ENCODE assay signal across 31 mouse cellular contexts in genomic region chr7:90175576-90175975, GRCm38 (mm10). TPM values are rescaled to one million over a fixed set of nuclear protein-coding genes. Genes with fewer than 3 reads are reported as not detected.
DNase-seq lines count a peak whose midpoint lies in the region; ATAC-seq lines count a peak whose summit lies in the region.
"Had no signal": no experiment of that assay in that cellular context is flagged by ENCODE, and none has a peak within 500 bp of the region (broad histone marks: within the 10 kb centered on the region; RNA-seq: fewer than 3 reads in every experiment).

No protein-coding gene starts in this region.

- 44% methylated on average over 2 of the region's 2 CpGs for WGBS in forebrain, embryonic 13.5 days
- 66% methylated on average over 2 of the region's 2 CpGs for WGBS in forebrain, embryonic 11.5 days
- 36% methylated on average over 2 of the region's 2 CpGs for WGBS in forebrain, embryonic 16.5 days
- WGBS in heart, embryonic 10.5 days: 84% methylated on average over 2 of the region's 2 CpGs

- no peaks in the 10 kb centered on the region for H3K27me3 ChIP-seq in forebrain, embryonic 13.5 days
- no peaks in the 10 kb centered on the region for H3K27me3 ChIP-seq in forebrain, embryonic 11.5 days (ENCODE audit: control insufficient read depth, insufficient read depth, low read length)
- H3K27me3 ChIP-seq in forebrain, embryonic 16.5 days (replicated peaks; ENCODE audit: control insufficient read depth, insufficient read depth, low read length): no peaks in the 10 kb centered on the region
- H3K27me3 ChIP-seq in heart, embryonic 10.5 days (ENCODE audit: insufficient read depth, poor library complexity, severe bottlenecking): no peaks in the 10 kb centered on the region
- H3K27me3 ChIP-seq: embryonic facial prominence, embryonic 13.5 days; heart, embryonic 12.5 days; heart, embryonic 15.5 days; hindbrain, embryonic 13.5 days; intestine, embryonic 15.5 days had no signal

- H3K9me3 ChIP-seq in forebrain, embryonic 13.5 days (replicated peaks): no peaks in the 10 kb centered on the region
- no peaks in the 10 kb centered on the region for H3K9me3 ChIP-seq in forebrain, embryonic 11.5 days (ENCODE audit: control insufficient read depth, low read length)
- H3K9me3 ChIP-seq in forebrain, embryonic 16.5 days (ENCODE audit: control insufficient read depth, low read length): no peaks in the 10 kb centered on the region
- H3K9me3 ChIP-seq in heart, embryonic 10.5 days: no peaks in the 10 kb centered on the region
- H3K9me3 ChIP-seq: embryonic facial prominence, embryonic 10.5 days; embryonic facial prominence, embryonic 13.5 days; heart, embryonic 12.5 days; heart, embryonic 15.5 days; hindbrain, embryonic 10.5 days; hindbrain, embryonic 13.5 days; intestine, embryonic 15.5 days had no signal

- ATAC-seq in forebrain, embryonic 13.5 days: peak; percentile 57
- no peak for ATAC-seq in forebrain, embryonic 11.5 days (replicated peaks; ENCODE audit: low FRiP score)
- ATAC-seq in forebrain, embryonic 16.5 days: peak; percentile 72
- ATAC-seq: activated CD4-positive, CD25-positive, alpha-beta regulatory T cell, adult 4 months; CD4-positive, CD25-positive, alpha-beta regulatory T cell, adult 4 months; hindbrain, embryonic 16.5 days; intestine, embryonic 15.5 days had no signal

- H3K4me3 ChIP-seq in forebrain, embryonic 13.5 days: no peak overlapping the region
- no peak overlapping the region for H3K4me3 ChIP-seq in forebrain, embryonic 11.5 days (ENCODE audit: low read depth, low read length)
- H3K4me3 ChIP-seq in forebrain, embryonic 16.5 days (replicated peaks; ENCODE audit: low read length): no peak overlapping the region
- no peak overlapping the region for H3K4me3 ChIP-seq in heart, embryonic 10.5 days
- H3K4me3 ChIP-seq: embryonic facial prominence, embryonic 10.5 days; embryonic facial prominence, embryonic 13.5 days; erythroblast, embryonic 14.5 days; gastrocnemius, adult 2 months; heart, embryonic 12.5 days; heart, embryonic 15.5 days; hindbrain, embryonic 10.5 days; hindbrain, embryonic 13.5 days; intestine, embryonic 15.5 days had no signal

- H3K4me1 ChIP-seq in forebrain, embryonic 13.5 days: peaks cover 6% of the 10 kb centered on the region; the same call in 1 of the 2 replicates
- H3K4me1 ChIP-seq in forebrain, embryonic 11.5 days (replicated peaks; ENCODE audit: control insufficient read depth, insufficient read depth, low read length): no peaks in the 10 kb centered on the region
- H3K4me1 ChIP-seq in forebrain, embryonic 16.5 days (replicated peaks; ENCODE audit: control insufficient read depth, insufficient read depth, low read length): no peaks in the 10 kb centered on the region
- H3K4me1 ChIP-seq in heart, embryonic 10.5 days: no peaks in the 10 kb centered on the region
- H3K4me1 ChIP-seq: embryonic facial prominence, embryonic 10.5 days; embryonic facial prominence, embryonic 13.5 days; heart, embryonic 12.5 days; heart, embryonic 15.5 days; hindbrain, embryonic 10.5 days; hindbrain, embryonic 13.5 days; intestine, embryonic 15.5 days had no signal

- no peak overlapping the region for H3K27ac ChIP-seq in forebrain, embryonic 13.5 days
- H3K27ac ChIP-seq in forebrain, embryonic 11.5 days (ENCODE audit: low read depth, low read length): no peak overlapping the region
- no peak overlapping the region for H3K27ac ChIP-seq in forebrain, embryonic 16.5 days (ENCODE audit: low read length)
- no peak overlapping the region for H3K27ac ChIP-seq in heart, embryonic 10.5 days
- H3K27ac ChIP-seq: embryonic facial prominence, embryonic 10.5 days; embryonic facial prominence, embryonic 13.5 days; gastrocnemius, adult 2 months; heart, embryonic 15.5 days; hindbrain, embryonic 10.5 days; hindbrain, embryonic 13.5 days; intestine, embryonic 15.5 days had no signal

- no peak overlapping the region for H3K9ac ChIP-seq in forebrain, embryonic 13.5 days
- H3K9ac ChIP-seq in forebrain, embryonic 11.5 days (ENCODE audit: low read length): no peak overlapping the region
- no peak overlapping the region for H3K9ac ChIP-seq in forebrain, embryonic 16.5 days (replicated peaks; ENCODE audit: low read depth, low read length)
- H3K9ac ChIP-seq: embryonic facial prominence, embryonic 13.5 days; heart, embryonic 12.5 days; heart, embryonic 15.5 days; hindbrain, embryonic 13.5 days; intestine, embryonic 15.5 days had no signal

- H3K4me2 ChIP-seq in forebrain, embryonic 13.5 days: no peak overlapping the region
- no peak overlapping the region for H3K4me2 ChIP-seq in forebrain, embryonic 11.5 days (ENCODE audit: low read depth, low read length, severe bottlenecking)
- no peak overlapping the region for H3K4me2 ChIP-seq in forebrain, embryonic 16.5 days (ENCODE audit: low read length)
- H3K4me2 ChIP-seq: embryonic facial prominence, embryonic 13.5 days; heart, embryonic 12.5 days; heart, embryonic 15.5 days; hindbrain, embryonic 13.5 days; intestine, embryonic 15.5 days had no signal

- peaks cover 53% of the 10 kb centered on the region for H3K36me3 ChIP-seq in forebrain, embryonic 13.5 days (ENCODE audit: poor library complexity, severe bottlenecking)
- H3K36me3 ChIP-seq in forebrain, embryonic 11.5 days (ENCODE audit: control insufficient read depth, insufficient read depth, low read length): no peaks in the 10 kb centered on the region; the same call in 1 of the 2 replicates
- H3K36me3 ChIP-seq in forebrain, embryonic 16.5 days (ENCODE audit: control insufficient read depth, insufficient read depth): peaks cover 16% of the 10 kb centered on the region
- H3K36me3 ChIP-seq in heart, embryonic 10.5 days: peaks cover 69% of the 10 kb centered on the region

- no peak for DNase-seq in forebrain, embryonic 11.5 days (ENCODE audit: low spot score)
- peak; percentile 28 for DNase-seq in 416B (ENCODE audit: low read depth)
- DNase-seq in brain, adult 2 months (ENCODE audit: low read depth, low spot score): peak; percentile 49
- no peak for DNase-seq in heart, embryonic 10.5 days (ENCODE audit: low spot score)
- DNase-seq in urinary bladder, postnatal 14 days (ENCODE audit: low spot score): no peak
- DNase-seq: adrenal gland, adult 8-10 months; adrenal gland, postnatal 25 days; cerebellum, adult 11-12 months; cerebellum, adult 8-10 months; cerebellum, postnatal 10 days; cerebellum, postnatal 36 days; embryo, embryonic 11 days; gastrocnemius, adult 2 months; gastrocnemius, postnatal 14 days; heart, adult 11 months; heart, postnatal 10 days; heart, postnatal 36 days; kidney, adult 11 months had no signal

RNA-seq across cellular contexts. Expression of gene Picalm, which starts 45.6 kb away (rescaled TPM):
- 36.6 and 40.9 TPM in 2 replicates for polyA plus RNA-seq in forebrain, embryonic 13.5 days (2015; fragmentation: Nextera tagmentation; extraction: Ambion mirVana)
- 33.6 and 36.7 TPM in 2 replicates for polyA plus RNA-seq in forebrain, embryonic 11.5 days (2014; fragmentation: Nextera tagmentation; extraction: Ambion mirVana)
- 41.7 and 51.2 TPM in 2 replicates for polyA plus RNA-seq in forebrain, embryonic 16.5 days (2015; fragmentation: Nextera tagmentation; extraction: Ambion mirVana)
- 29.5 and 29.8 TPM in 2 replicates for polyA plus RNA-seq in heart, embryonic 10.5 days (2016; fragmentation: Nextera tagmentation; extraction: Ambion mirVana)

Comparison
In these comparisons a context has a peak if more than half of its experiments do, and no peak if none do; other contexts are left out.
1. DNase-seq: peak in 416B (single experiment) and brain, adult 2 months (single experiment); none in forebrain, embryonic 11.5 days (single experiment), heart, embryonic 10.5 days (single experiment) and urinary bladder, postnatal 14 days (single experiment).